20 mouse cellular contexts compared by ENCODE assay signal in the genomic region with DNA sequence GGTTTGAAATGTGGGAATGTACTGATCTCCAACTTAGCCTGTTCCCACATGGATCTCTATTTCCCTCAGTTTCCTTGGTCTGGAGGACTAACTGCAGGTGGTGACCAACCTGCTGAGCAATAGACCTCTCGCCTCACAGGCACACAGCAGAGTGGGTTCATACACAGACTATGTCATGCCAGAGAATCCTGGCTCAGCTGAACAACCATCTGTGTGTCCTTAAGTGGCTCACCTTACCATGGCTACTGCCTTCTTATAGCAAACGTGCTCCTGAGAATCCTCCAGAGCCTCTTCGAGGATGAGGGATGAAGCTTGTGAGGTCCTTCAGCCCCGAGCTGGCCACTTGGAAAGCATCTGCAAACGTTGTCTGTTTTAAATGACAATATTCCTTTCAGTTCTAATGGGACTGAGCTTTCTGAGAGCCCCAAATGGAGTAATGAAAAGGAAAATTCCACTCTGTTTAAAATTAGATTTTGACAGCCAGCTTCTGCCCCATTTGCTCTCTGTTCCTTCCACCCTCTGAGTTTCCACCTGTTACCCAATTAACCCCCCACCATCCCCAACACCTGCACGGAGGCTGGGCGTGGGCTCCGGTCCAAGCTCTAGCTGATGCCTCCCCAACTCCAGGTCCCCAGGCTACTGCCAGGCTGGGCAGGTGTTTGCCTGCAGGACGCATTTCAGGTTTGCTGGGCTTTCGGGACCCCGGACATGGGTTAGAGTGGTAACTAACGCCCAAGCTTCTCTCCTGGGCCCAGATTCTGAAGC. TPM values are rescaled to one million over a fixed set of nuclear protein-coding genes. Genes with fewer than 3 reads are reported as not detected.
DNase-seq lines count a peak whose midpoint lies in the region; ATAC-seq and TF ChIP-seq lines count a peak whose summit lies in the region.
"Had no signal": no experiment of that assay in that cellular context is flagged by ENCODE, and none has a peak within 500 bp of the region (broad histone marks: within the 10 kb centered on the region; RNA-seq: fewer than 3 reads in every experiment).

No protein-coding gene starts in this region.

- no peaks in the 10 kb centered on the region for H3K4me1 ChIP-seq in hindbrain, embryonic 15.5 days (replicated peaks)
- no peaks in the 10 kb centered on the region for H3K4me1 ChIP-seq in hindbrain, embryonic 13.5 days (replicated peaks)
- peaks cover 12% of the 10 kb centered on the region for H3K4me1 ChIP-seq in testis, adult 2 months (ENCODE audit: control insufficient read depth, insufficient read depth, low read length)
- H3K4me1 ChIP-seq in neural tube, embryonic 15.5 days, result no peaks in the 10 kb centered on the region
- H3K4me1 ChIP-seq: forebrain, embryonic 10.5 days; lung, embryonic 15.5 days; midbrain, embryonic 10.5 days had no signal

- TF ChIP-seq CTCF in testis, adult 2 months (IDR thresholded peaks at IDR 0.05; ENCODE audit: control insufficient read depth, insufficient read depth, insufficient replicate concordance, low read depth, low read length), result no peak

- H3K4me2 ChIP-seq in hindbrain, embryonic 15.5 days, result no peak overlapping the region
- no peak overlapping the region for H3K4me2 ChIP-seq in hindbrain, embryonic 13.5 days
- H3K4me2 ChIP-seq in neural tube, embryonic 15.5 days, result no peak overlapping the region
- H3K4me2 ChIP-seq: lung, embryonic 15.5 days had no signal

- TF ChIP-seq POLR2A in testis, adult 2 months (IDR thresholded peaks at IDR 0.05; ENCODE audit: control insufficient read depth, low read depth, low read length), result no peak

- peak overlapping the region; percentile 31; the same call in 1 of the 2 replicates for H3K27ac ChIP-seq in hindbrain, embryonic 15.5 days (replicated peaks)
- H3K27ac ChIP-seq in hindbrain, embryonic 13.5 days, result no peak overlapping the region
- no peak overlapping the region for H3K27ac ChIP-seq in testis, adult 2 months (ENCODE audit: control insufficient read depth, insufficient read depth, low read depth, low read length)
- no peak overlapping the region for H3K27ac ChIP-seq in neural tube, embryonic 15.5 days (replicated peaks)
- H3K27ac ChIP-seq: forebrain, embryonic 10.5 days; gastrocnemius, adult 2 months; liver, embryonic 14.5 days; lung, embryonic 15.5 days; macrophage; midbrain, embryonic 10.5 days had no signal

- H3K36me3 ChIP-seq in hindbrain, embryonic 15.5 days, result no peaks in the 10 kb centered on the region
- no peaks in the 10 kb centered on the region for H3K36me3 ChIP-seq in hindbrain, embryonic 13.5 days
- H3K36me3 ChIP-seq in testis, adult 2 months (ENCODE audit: control insufficient read depth, insufficient read depth, low read length), result no peaks in the 10 kb centered on the region
- no peaks in the 10 kb centered on the region for H3K36me3 ChIP-seq in neural tube, embryonic 15.5 days
- H3K36me3 ChIP-seq: forebrain, embryonic 10.5 days; lung, embryonic 15.5 days; midbrain, embryonic 10.5 days had no signal

- no peak overlapping the region for H3K9ac ChIP-seq in hindbrain, embryonic 15.5 days
- no peak overlapping the region for H3K9ac ChIP-seq in hindbrain, embryonic 13.5 days
- no peak overlapping the region for H3K9ac ChIP-seq in neural tube, embryonic 15.5 days (replicated peaks)
- H3K9ac ChIP-seq: forebrain, postnatal 0 days; liver, embryonic 14.5 days; lung, embryonic 15.5 days had no signal

- DNase-seq in testis, postnatal 10 days (ENCODE audit: low spot score), result no peak
- peak; percentile 98 for DNase-seq in cerebellum, adult 9-10 months
- DNase-seq in yolk sac, embryonic 10.5 days (ENCODE audit: low spot score), result no peak
- DNase-seq: B cell, adult 2 months; embryo, embryonic 11 days; forebrain, postnatal 0 days; gastrocnemius, adult 2 months; heart, postnatal 4 days; kidney, postnatal 36 days; thymus, postnatal 4 days had no signal

- H3K4me3 ChIP-seq in hindbrain, embryonic 15.5 days, result no peak overlapping the region
- no peak overlapping the region for H3K4me3 ChIP-seq in hindbrain, embryonic 13.5 days
- H3K4me3 ChIP-seq in testis, adult 2 months (ENCODE audit: control insufficient read depth, low read depth, low read length), result peak overlapping the region; percentile 52
- no peak overlapping the region for H3K4me3 ChIP-seq in neural tube, embryonic 15.5 days (replicated peaks)
- H3K4me3 ChIP-seq: forebrain, embryonic 10.5 days; gastrocnemius, adult 2 months; lung, embryonic 15.5 days; midbrain, embryonic 10.5 days had no signal

- H3K27me3 ChIP-seq in hindbrain, embryonic 15.5 days, result no peaks in the 10 kb centered on the region
- 0 out of 2 replicates have a peak, but pooled peaks cover 3% of the 10 kb centered on the region for H3K27me3 ChIP-seq in hindbrain, embryonic 13.5 days
- H3K27me3 ChIP-seq in testis, adult 2 months (ENCODE audit: control insufficient read depth, insufficient read depth, low read length), result no peaks in the 10 kb centered on the region
- no peaks in the 10 kb centered on the region for H3K27me3 ChIP-seq in neural tube, embryonic 15.5 days (replicated peaks)
- H3K27me3 ChIP-seq: lung, embryonic 15.5 days had no signal

- no peaks in the 10 kb centered on the region for H3K9me3 ChIP-seq in hindbrain, embryonic 15.5 days
- no peaks in the 10 kb centered on the region for H3K9me3 ChIP-seq in hindbrain, embryonic 13.5 days
- no peaks in the 10 kb centered on the region for H3K9me3 ChIP-seq in neural tube, embryonic 15.5 days (replicated peaks)
- H3K9me3 ChIP-seq: forebrain, embryonic 10.5 days; lung, embryonic 15.5 days; midbrain, embryonic 10.5 days had no signal

- 66% methylated on average over 12 of the region's 12 CpGs for WGBS in hindbrain, embryonic 15.5 days
- WGBS in hindbrain, embryonic 13.5 days, result 78% methylated on average over 12 of the region's 12 CpGs
- WGBS in neural tube, embryonic 15.5 days, result 74% methylated on average over 12 of the region's 12 CpGs

- 0 out of 2 replicates have a peak, but pooled peaks have one; percentile 10 for ATAC-seq in hindbrain, embryonic 15.5 days (ENCODE audit: low FRiP score, low read depth)
- ATAC-seq in hindbrain, embryonic 13.5 days (ENCODE audit: low FRiP score), result no peak
- ATAC-seq in neural tube, embryonic 15.5 days (ENCODE audit: low FRiP score), result no peak
- ATAC-seq: forebrain, postnatal 0 days; intestine, embryonic 16.5 days had no signal

RNA-seq across cellular contexts. Expression of gene Ubash3b, which starts 37.2 kb away (rescaled TPM):
- polyA plus RNA-seq in hindbrain, embryonic 15.5 days (2015; fragmentation: Nextera tagmentation; extraction: Ambion mirVana), result 24.6 and 27.3 TPM in 2 replicates
- 17.3 and 18.2 TPM in 2 replicates for polyA plus RNA-seq in hindbrain, embryonic 13.5 days (2015; fragmentation: Nextera tagmentation; extraction: Ambion mirVana)
- 1.3 and 1.6 TPM in 2 replicates for polyA plus RNA-seq in testis, adult 2 months (2012; rRNA removed)
- 23.7 and 28.4 TPM in 2 replicates for polyA plus RNA-seq in neural tube, embryonic 15.5 days (2015; fragmentation: Nextera tagmentation; extraction: Ambion mirVana)
